Mouse (Mus musculus) brain, embryonic 14.5 days (tissue): ENCODE results near the gene Ppm1b.

Experiments used
- CTCF ChIP-seq: fragments of 200-500 bp; IDR thresholded peaks from 2 replicates; pipeline ENCODE4 v1.5.1; 2012; ENCODE audit warnings: inconsistent platforms, mild to moderate bottlenecking, moderate library complexity, borderline replicate concordance; ENCODE audit not compliant: insufficient read depth, insufficient read length; ENCODE audit errors: extremely low read depth
- POLR2A ChIP-seq: fragments of 200-500 bp; IDR thresholded peaks from 2 replicates; pipeline ENCODE4 v1.6.1; 2012; ENCODE audit warnings: mild to moderate bottlenecking, inconsistent platforms, borderline replicate concordance; ENCODE audit not compliant: poor library complexity, insufficient read depth, insufficient read length, severe bottlenecking; ENCODE audit errors: extremely low read depth

- no peak for TF ChIP-seq POLR2A
- no peak for TF ChIP-seq CTCF
Measured at GRCm38 (mm10) chr17:85038761-85039160, 82.2 kb downstream of the Ppm1b start.
